Mouse (Mus musculus) forebrain, embryonic 14.5 days (tissue): ENCODE data around the gene Prtg. TPM values are rescaled to one million over a fixed set of nuclear protein-coding genes. Genes with fewer than 3 reads are reported as not detected.

Experiments
- ATAC-seq: fragments of 200-750 bp; cut with Nextera tagmentation; 2 replicates; pipeline ENCODE4 v1.8.0; 2017; ENCODE audit warnings: mild to moderate bottlenecking, moderate library complexity
- DNase-seq: peaks from one replicate; pipeline ENCODE4 v3.0.0-alpha.2; 2015; ENCODE audit warnings: low spot score
- H3K27ac ChIP-seq: fragments of 300-500 bp; sonication (generic); 2 replicates; pipeline ENCODE4 v1.5.1; 2014; ENCODE audit warnings: low read depth, mild to moderate bottlenecking, control low read depth, low read length, moderate library complexity
- H3K27me3 ChIP-seq: fragments of 300-500 bp; sonication (generic); replicated peaks from 2 replicates; pipeline ENCODE4 v1.6.1; 2014; ENCODE audit warnings: low read length, control low read depth, mixed read lengths; ENCODE audit not compliant: control insufficient read depth, insufficient read depth
- H3K36me3 ChIP-seq: fragments of 300-500 bp; sonication (generic); 2 replicates; pipeline ENCODE4 v1.6.1; 2014; ENCODE audit warnings: low read length, control low read depth; ENCODE audit not compliant: control insufficient read depth, insufficient read depth
- H3K4me1 ChIP-seq: fragments of 300-500 bp; sonication (generic); 2 replicates; pipeline ENCODE4 v1.6.1; 2014; ENCODE audit warnings: antibody characterized with exemption, low read length, control low read depth; ENCODE audit not compliant: control insufficient read depth, insufficient read depth
- H3K4me2 ChIP-seq: fragments of 300-500 bp; sonication (generic); 2 replicates; pipeline ENCODE4 v1.6.1; 2014; ENCODE audit warnings: mild to moderate bottlenecking, control low read depth, low read length
- H3K4me3 ChIP-seq: fragments of 300-500 bp; sonication (generic); 2 replicates; pipeline ENCODE4 v1.5.1; 2014; ENCODE audit warnings: low read depth, low read length, control low read depth
- H3K9ac ChIP-seq: fragments of 300-500 bp; sonication (generic); 2 replicates; pipeline ENCODE4 v1.6.1; 2014; ENCODE audit warnings: mild to moderate bottlenecking, low read length, control low read depth, moderate library complexity
- H3K9me3 ChIP-seq: fragments of 300-500 bp; sonication (generic); replicated peaks from 2 replicates; pipeline ENCODE4 v1.6.1; 2016; ENCODE audit warnings: low read length, control low read depth, mixed read lengths; ENCODE audit not compliant: control insufficient read depth
- WGBS: fragments of 180-500 bp; shearing (Covaris S2); extraction: QIAGEN DNeasy Blood & Tissue Kit; methylation state at CpG from one replicate; pipeline ENCODE4 v1.1.7; 2014; 5-methylcytosine and 5-hydroxymethylcytosine counted together
- polyA plus RNA-seq: library from polyadenylated mRNA; unstranded; fragments of >200 nt; fragmentation: Nextera tagmentation; extraction: Ambion mirVana; gene quantifications from 2 replicates; pipeline ENCODE4 v1.2.1, GENCODE M21; 2014

The Prtg gene
- polyA plus RNA-seq, result 0.36 TPM in 2 replicates

DNA sequence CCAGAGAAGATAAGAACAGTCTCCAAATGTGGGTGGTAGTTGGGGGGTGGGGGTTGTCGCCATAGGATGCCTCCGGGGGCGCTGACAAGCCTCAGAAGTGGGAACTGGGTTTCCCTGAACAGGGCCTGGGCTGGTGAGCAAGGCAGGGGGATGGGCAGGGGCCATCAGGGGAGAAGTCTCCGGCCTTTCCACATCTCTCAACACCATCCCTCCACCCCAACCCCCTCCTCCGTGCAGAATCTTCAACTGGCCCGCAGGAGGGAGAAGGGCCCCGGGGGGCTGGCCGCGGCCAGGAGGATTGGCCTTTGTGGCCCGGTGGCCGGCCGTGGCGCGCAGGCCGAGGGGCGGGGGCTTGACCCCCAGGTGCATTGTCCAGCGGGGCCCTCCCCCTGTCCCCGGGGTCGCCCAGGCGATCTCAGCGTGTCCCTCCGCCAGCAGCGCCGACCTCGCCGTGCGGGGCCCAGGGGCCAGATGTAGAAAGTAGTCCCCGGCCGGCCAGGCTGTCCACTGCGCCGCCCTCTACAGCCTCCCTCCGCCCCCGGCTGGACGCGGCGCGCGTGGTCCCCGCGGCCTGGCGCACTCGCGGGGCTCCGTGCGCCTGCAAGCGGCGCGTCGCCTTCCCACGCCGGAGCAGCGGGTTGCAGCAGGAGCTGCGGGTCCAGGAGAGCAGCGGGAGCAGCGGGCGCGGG lies at the start of gene Prtg:
Gene Prtg (plus strand): TSS at position 144 of the 689 bp plus-strand sequence.
- WGBS, result under 1% methylated on average over 41 of the region's 57 CpGs
- H3K27me3 ChIP-seq, result peaks cover 9% of the 10 kb centered on the region; the same call in 1 of the 2 replicates
- peak within 1 kb of the TSS; percentile 100 for H3K4me2 ChIP-seq
- ATAC-seq (peak; percentile 79), DNase-seq (peak; percentile 37)
- peak within 1 kb of the TSS; percentile 63; the same call in 1 of the 2 replicates for H3K27ac ChIP-seq
- H3K4me3 ChIP-seq, result peak within 1 kb of the TSS; percentile 72
- no peaks in the 10 kb centered on the region for H3K9me3 ChIP-seq
- peak within 1 kb of the TSS; percentile 82 for H3K9ac ChIP-seq
- no peaks in the 10 kb centered on the region for H3K36me3 ChIP-seq
- H3K4me1 ChIP-seq, result peaks cover 7% of the 10 kb centered on the region

DNA sequence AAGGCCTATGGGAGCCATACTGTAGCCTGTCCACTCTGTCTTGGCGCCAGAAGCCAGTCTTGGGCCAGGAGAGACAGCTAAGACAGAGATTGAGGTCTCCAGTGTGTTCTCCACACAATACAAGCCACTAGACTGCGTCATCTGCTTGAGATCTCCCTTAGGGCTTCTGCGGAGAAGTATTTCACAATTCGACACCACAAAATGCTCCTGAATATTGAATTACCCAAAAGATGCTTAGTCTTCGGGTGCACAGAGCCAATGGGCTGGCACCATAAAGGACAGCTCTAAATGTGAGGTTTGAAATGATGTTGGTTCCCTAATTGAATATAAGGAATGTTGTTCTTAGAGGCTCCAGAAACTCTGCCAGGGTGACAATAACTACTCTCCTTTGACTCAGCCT lies 49.5 kb upstream of the Prtg start:
- Histone ChIP-seq H3K4me1 (no peaks in the 10 kb centered on the region), H3K9me3 (no peaks in the 10 kb centered on the region), H3K27me3 (no peaks in the 10 kb centered on the region), H3K4me2 (no peak overlapping the region), H3K9ac (no peak overlapping the region), H3K27ac (no peak overlapping the region), H3K4me3 (no peak overlapping the region), H3K36me3 (no peaks in the 10 kb centered on the region)
- ATAC-seq, result no peak
- 88% methylated on average over 5 of the region's 5 CpGs for WGBS
- DNase-seq, result no peak

DNA sequence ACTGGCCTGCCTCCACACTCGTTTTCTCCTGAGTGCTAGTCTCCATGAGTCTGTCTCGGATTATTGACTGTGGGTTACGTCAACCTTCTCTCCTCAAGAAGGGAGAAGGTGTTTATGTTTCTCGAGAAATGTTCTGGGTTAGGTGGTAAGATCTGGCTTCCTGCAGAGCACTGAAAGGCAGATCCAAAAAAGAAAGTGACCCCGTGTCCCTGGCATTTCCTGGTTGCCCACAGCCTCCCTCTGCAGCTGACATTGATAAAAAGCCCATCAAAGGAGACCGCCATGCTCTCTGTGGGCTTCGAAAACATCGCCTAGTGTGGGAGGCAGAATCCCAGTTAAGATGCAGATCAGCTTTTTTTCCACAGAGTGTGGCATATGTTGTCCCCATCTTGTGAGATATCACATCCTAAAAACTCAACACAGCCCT lies 48.0 kb upstream of the Prtg start:
- Histone ChIP-seq H3K4me3 (no peak overlapping the region), H3K9me3 (no peaks in the 10 kb centered on the region), H3K27ac (no peak overlapping the region), H3K36me3 (no peaks in the 10 kb centered on the region), H3K4me1 (no peaks in the 10 kb centered on the region), H3K27me3 (no peaks in the 10 kb centered on the region), H3K4me2 (no peak overlapping the region), H3K9ac (no peak overlapping the region)
- DNase-seq (no peak), ATAC-seq (no peak)
- 73% methylated on average over 8 of the region's 8 CpGs for WGBS

DNA sequence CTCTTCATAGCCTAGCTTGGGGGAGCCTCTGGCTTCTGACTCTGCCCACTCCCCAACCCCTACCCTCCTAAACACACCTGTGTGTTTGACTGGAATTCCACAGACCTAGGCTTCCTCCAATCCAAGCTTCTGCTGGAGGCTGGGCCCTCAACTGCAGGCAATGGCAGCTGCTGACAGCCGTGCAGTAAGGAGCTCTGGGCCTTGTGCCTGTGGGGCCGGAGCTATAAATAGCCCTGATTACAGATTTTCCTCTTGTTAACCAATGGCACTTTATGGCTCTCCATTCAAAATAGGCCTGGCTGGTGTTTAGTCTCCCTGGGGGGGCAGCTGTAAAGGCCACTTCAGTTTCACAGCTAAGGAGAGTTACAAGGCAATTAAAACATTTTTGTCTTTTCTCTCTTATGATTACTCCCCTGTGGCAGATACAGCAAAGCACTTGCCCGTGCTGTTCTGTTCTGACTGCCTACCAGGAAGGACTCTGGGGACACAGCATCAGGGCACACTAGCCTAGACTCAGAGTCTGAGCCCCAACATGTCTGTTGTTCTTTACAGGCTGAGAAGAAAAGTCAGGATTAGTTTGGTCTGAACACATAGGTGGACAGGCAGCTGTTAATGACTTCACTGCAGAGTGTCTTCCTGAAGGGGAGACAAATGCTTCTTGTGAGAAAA lies 43.5 kb upstream of the Prtg start:
- no peak overlapping the region for H3K27ac ChIP-seq

DNA sequence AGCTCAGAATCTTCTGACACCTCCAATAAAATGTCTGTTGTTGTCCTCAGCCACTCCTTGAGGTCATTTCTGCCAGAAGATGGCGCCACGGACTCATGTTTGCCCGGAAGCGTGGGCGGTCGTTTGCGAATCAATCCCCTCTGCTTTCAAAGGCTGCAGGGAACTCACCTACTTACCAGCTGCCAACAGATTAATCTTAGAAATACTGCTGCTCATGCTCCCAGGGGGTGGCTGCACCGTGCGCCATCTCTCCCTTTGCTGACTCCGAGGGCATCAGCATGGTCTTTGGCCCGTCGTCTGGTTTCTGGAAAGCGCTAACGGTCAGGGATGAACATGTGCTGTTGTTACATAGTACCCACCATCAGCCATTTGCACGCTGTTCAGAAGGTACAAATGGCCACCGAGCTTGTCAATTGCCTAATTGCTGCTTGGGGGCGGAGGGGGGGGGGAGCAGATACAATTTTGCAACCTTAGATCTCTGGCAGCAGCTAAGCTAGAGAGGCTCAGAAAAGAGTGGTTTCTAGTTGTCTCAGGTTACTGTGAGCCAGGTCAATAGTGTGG lies 39.8 kb upstream of the Prtg start:
- peak overlapping the region; percentile 68 for H3K4me2 ChIP-seq
- ATAC-seq (peak; percentile 76), DNase-seq (peak; percentile 94)
- no peaks in the 10 kb centered on the region for H3K9me3 ChIP-seq
- peak overlapping the region; percentile 30 for H3K4me3 ChIP-seq
- H3K27ac ChIP-seq, result 0 out of 2 replicates have a peak overlapping the region, but pooled peaks have one; percentile 27
- 1% methylated on average over 17 of the region's 17 CpGs for WGBS
- H3K27me3 ChIP-seq, result no peaks in the 10 kb centered on the region
- H3K4me1 ChIP-seq, result no peaks in the 10 kb centered on the region
- no peaks in the 10 kb centered on the region for H3K36me3 ChIP-seq
- peak overlapping the region; percentile 70 for H3K9ac ChIP-seq

More for the DNA sequence above, 43.5 kb upstream of the Prtg start:
- WGBS, result 8% methylated on average over 3 of the region's 3 CpGs
- no peaks in the 10 kb centered on the region for H3K27me3 ChIP-seq
- no peaks in the 10 kb centered on the region for H3K36me3 ChIP-seq
- no peaks in the 10 kb centered on the region for H3K4me1 ChIP-seq
- H3K4me2 ChIP-seq, result no peak overlapping the region
- no peak overlapping the region for H3K9ac ChIP-seq
- H3K9me3 ChIP-seq, result no peaks in the 10 kb centered on the region
- ATAC-seq, result peak; percentile 74
- no peak overlapping the region for H3K4me3 ChIP-seq
- DNase-seq, result peak; percentile 74

DNA sequence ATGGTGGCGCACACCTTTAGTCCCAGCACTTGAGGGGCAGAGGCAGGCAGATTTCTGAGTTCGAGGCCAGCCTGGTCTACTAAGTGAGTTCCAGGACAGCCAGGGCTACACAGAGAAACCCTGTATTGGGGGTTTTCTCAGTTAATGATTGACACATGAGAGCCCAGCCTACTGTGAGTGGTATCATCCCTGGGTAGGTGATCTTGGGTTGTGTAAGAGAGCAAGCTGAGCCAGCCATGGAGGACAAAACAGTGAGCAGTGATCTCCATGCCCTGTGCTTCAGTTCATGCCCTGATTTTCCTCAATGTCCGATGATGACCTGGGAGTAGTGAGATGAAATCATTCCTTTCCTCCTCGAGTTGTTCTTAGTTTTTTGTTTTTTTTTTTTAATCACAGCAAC lies 31.7 kb upstream of the Prtg start:
- 77% methylated on average over 3 of the region's 4 CpGs for WGBS
- no peak for DNase-seq
- no peaks in the 10 kb centered on the region for H3K27me3 ChIP-seq
- H3K4me2 ChIP-seq, result no peak overlapping the region
- no peak overlapping the region for H3K9ac ChIP-seq
- H3K4me3 ChIP-seq, result no peak overlapping the region
- H3K27ac ChIP-seq, result no peak overlapping the region
- no peak for ATAC-seq
- no peaks in the 10 kb centered on the region for H3K36me3 ChIP-seq
- H3K4me1 ChIP-seq, result no peaks in the 10 kb centered on the region
- no peaks in the 10 kb centered on the region for H3K9me3 ChIP-seq

DNA sequence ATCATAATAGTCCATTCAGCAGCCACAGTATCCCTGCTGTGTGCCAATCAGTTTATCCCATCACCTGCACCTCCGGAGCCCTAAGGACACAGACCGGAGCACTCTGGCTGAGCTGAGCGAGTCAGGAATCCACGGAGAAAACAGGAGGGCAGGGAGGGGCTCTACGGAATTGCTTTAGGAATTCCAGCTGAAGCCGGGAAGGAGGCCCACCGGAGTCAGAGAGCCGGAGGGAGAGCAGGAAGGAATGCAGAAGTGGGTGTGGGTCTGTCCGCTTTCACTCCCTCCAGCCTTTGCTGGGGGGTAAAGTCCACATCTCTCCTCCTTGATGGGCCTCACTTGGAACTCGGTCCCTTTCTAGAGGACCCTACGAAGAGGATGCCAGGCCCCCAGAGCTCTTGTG lies 27.7 kb upstream of the Prtg start:
- WGBS, result 73% methylated on average over 11 of the region's 11 CpGs
- H3K27ac ChIP-seq, result no peak overlapping the region

DNA sequence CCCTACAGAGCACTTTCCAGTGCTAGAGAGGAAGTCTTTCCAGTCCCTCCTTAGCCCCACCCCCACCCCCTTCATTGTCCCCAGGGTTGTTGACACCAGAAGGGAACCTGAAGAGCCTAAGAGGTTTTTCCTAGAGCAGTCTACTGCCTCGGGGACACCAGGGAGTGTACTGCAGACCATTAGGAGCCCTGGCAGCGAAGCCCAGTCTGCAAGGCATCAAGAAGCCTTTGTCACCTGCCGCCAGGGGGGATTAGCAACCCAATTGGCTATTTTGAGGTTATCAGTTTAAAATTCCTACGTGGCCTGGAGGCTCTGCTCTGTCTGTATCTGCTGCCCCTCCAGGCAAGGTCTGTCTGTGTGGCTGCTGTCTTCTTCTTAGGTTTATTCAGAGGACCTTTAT lies 26.9 kb upstream of the Prtg start:
- DNase-seq (no peak), ATAC-seq (no peak)
- Histone ChIP-seq H3K4me1 (no peaks in the 10 kb centered on the region), H3K4me2 (no peak overlapping the region), H3K36me3 (no peaks in the 10 kb centered on the region), H3K27me3 (no peaks in the 10 kb centered on the region), H3K9ac (no peak overlapping the region), H3K9me3 (no peaks in the 10 kb centered on the region), H3K27ac (no peak overlapping the region), H3K4me3 (no peak overlapping the region)
- 6% methylated on average over 4 of the region's 4 CpGs for WGBS

More for the DNA sequence above, 27.7 kb upstream of the Prtg start:
- no peak overlapping the region for H3K4me3 ChIP-seq
- H3K36me3 ChIP-seq, result no peaks in the 10 kb centered on the region
- no peak overlapping the region for H3K9ac ChIP-seq
- DNase-seq, result no peak
- H3K9me3 ChIP-seq, result no peaks in the 10 kb centered on the region
- no peaks in the 10 kb centered on the region for H3K27me3 ChIP-seq
- H3K4me1 ChIP-seq, result no peaks in the 10 kb centered on the region
- no peak for ATAC-seq
- no peak overlapping the region for H3K4me2 ChIP-seq

DNA sequence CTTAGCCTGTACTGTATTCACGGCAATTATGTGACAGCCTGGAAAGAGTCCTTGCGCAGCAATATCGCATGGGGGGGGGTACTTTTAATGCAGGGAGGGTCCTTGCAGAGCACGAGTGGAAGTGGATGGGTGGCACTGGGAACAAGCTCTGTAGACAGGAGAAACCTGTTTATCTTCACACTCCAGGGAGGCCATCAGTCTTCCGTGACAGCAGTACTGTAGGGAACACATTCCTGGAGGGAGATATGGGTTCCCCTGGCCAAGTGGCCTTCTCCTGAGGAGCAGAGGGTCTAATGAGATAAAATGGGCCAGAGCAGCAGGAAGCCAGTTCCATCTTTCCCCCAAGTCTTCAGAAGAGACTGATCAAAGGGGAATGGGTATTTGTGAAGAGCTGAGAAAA lies 26.0 kb upstream of the Prtg start:
- Histone ChIP-seq H3K4me1 (no peaks in the 10 kb centered on the region), H3K27ac (no peak overlapping the region), H3K4me2 (no peak overlapping the region), H3K9me3 (no peaks in the 10 kb centered on the region), H3K9ac (no peak overlapping the region), H3K4me3 (no peak overlapping the region), H3K27me3 (no peaks in the 10 kb centered on the region), H3K36me3 (no peaks in the 10 kb centered on the region)
- no peak for DNase-seq
- ATAC-seq, result no peak
- WGBS, result 56% methylated on average over 5 of the region's 5 CpGs
